Mouse (Mus musculus) neural tube, embryonic 15.5 days (tissue): ENCODE measurements around the gene Pcnx. TPM values are rescaled to one million over a fixed set of nuclear protein-coding genes. Genes with fewer than 3 reads are reported as not detected.
A peak's percentile ranks its signal among the peaks of the same experiment; 100 is the strongest.

ENCODE experiments used
- ATAC-seq: fragments of 200-750 bp; cut with Nextera tagmentation; 2 replicates; pipeline ENCODE4 v1.8.0; 2017; ENCODE audit warnings: mild to moderate bottlenecking, moderate TSS enrichment, moderate library complexity; ENCODE audit not compliant: low FRiP score
- H3K27ac ChIP-seq: fragments of 300-500 bp; sonication (generic); replicated peaks from 2 replicates; pipeline ENCODE4 v1.5.1; 2015; ENCODE audit warnings: mild to moderate bottlenecking, inconsistent platforms
- H3K27me3 ChIP-seq: fragments of 300-500 bp; sonication (generic); replicated peaks from 2 replicates; pipeline ENCODE4 v1.6.1; 2015; ENCODE audit warnings: inconsistent platforms
- H3K36me3 ChIP-seq: fragments of 300-500 bp; sonication (generic); 2 replicates; pipeline ENCODE4 v1.6.1; 2015; ENCODE audit warnings: inconsistent platforms
- H3K4me1 ChIP-seq: fragments of 300-500 bp; sonication (generic); 2 replicates; pipeline ENCODE4 v1.6.1; 2015; ENCODE audit warnings: inconsistent platforms
- H3K4me2 ChIP-seq: fragments of 300-500 bp; sonication (generic); 2 replicates; pipeline ENCODE4 v1.6.1; 2015; ENCODE audit warnings: inconsistent platforms, mild to moderate bottlenecking, moderate library complexity
- H3K4me3 ChIP-seq: fragments of 300-500 bp; sonication (generic); replicated peaks from 2 replicates; pipeline ENCODE4 v1.5.1; 2015; ENCODE audit warnings: mild to moderate bottlenecking, inconsistent platforms
- H3K9ac ChIP-seq: fragments of 300-500 bp; sonication (generic); replicated peaks from 2 replicates; pipeline ENCODE4 v1.6.1; 2015; ENCODE audit warnings: mild to moderate bottlenecking, inconsistent platforms
- H3K9me3 ChIP-seq: fragments of 300-500 bp; sonication (generic); replicated peaks from 2 replicates; pipeline ENCODE4 v1.6.1; 2016; ENCODE audit warnings: inconsistent platforms
- WGBS: fragments of 180-500 bp; shearing (Covaris S2); methylation state at CpG from one replicate; pipeline ENCODE4 v1.1.7; 2015; ENCODE audit warnings: mixed read lengths; 5-methylcytosine and 5-hydroxymethylcytosine counted together
- polyA plus RNA-seq: library from polyadenylated mRNA; unstranded; fragments of >200 nt; fragmentation: Nextera tagmentation; extraction: Ambion mirVana; gene quantifications from 2 replicates; pipeline ENCODE4 v1.2.1, GENCODE M21; 2015

The Pcnx gene
- polyA plus RNA-seq, 1 experiment from 2014 or later = 9.6 TPM

- H3K36me3 ChIP-seq = no peaks in the 10 kb centered on the region
- ATAC-seq = no peak
- 30% methylated on average over 4 of the region's 4 CpGs for WGBS
Measured at GRCm38 (mm10) chr12:81857251-81857650, 2.6 kb upstream of the Pcnx start.

GRCm38 (mm10) chr12:81857978-81858569 is 1.7 kb upstream of the Pcnx start:
- Histone ChIP-seq H3K9ac (no peak overlapping the region), H3K4me3 (no peak overlapping the region), H3K36me3 (no peaks in the 10 kb centered on the region), H3K4me2 (no peak overlapping the region), H3K27ac (no peak overlapping the region), H3K27me3 (no peaks in the 10 kb centered on the region), H3K9me3 (no peaks in the 10 kb centered on the region), H3K4me1 (peaks cover 23% of the 10 kb centered on the region)
- 66% methylated on average over 8 of the region's 8 CpGs for WGBS
- ATAC-seq = no peak

More at GRCm38 (mm10) chr12:81857251-81857650, 2.6 kb upstream of the Pcnx start:
- Histone ChIP-seq H3K27ac (no peak overlapping the region), H3K4me2 (no peak overlapping the region), H3K4me1 (peaks cover 15% of the 10 kb centered on the region), H3K4me3 (no peak overlapping the region), H3K9ac (no peak overlapping the region), H3K9me3 (no peaks in the 10 kb centered on the region), H3K27me3 (no peaks in the 10 kb centered on the region)

GRCm38 (mm10) chr12:81860308-81861181 is 722 bp downstream of the Pcnx start:
- H3K4me3 ChIP-seq = peak overlapping the region; percentile 92
- peak; percentile 83 for ATAC-seq
- no peaks in the 10 kb centered on the region for H3K9me3 ChIP-seq
- under 1% methylated on average over 60 of the region's 107 CpGs for WGBS
- peak overlapping the region; percentile 94 for H3K9ac ChIP-seq
- no peaks in the 10 kb centered on the region for H3K36me3 ChIP-seq
- H3K4me2 ChIP-seq = peak overlapping the region; percentile 75
- peaks cover 27% of the 10 kb centered on the region for H3K4me1 ChIP-seq
- H3K27me3 ChIP-seq = no peaks in the 10 kb centered on the region
- H3K27ac ChIP-seq = peak overlapping the region; percentile 92

- Histone ChIP-seq H3K4me3 (peak overlapping the region; percentile 92), H3K4me1 (peaks cover 27% of the 10 kb centered on the region), H3K27ac (peak overlapping the region; percentile 92), H3K4me2 (peak overlapping the region; percentile 75), H3K27me3 (no peaks in the 10 kb centered on the region), H3K9me3 (no peaks in the 10 kb centered on the region), H3K36me3 (no peaks in the 10 kb centered on the region), H3K9ac (peak overlapping the region; percentile 94)
- 14% methylated on average over 18 of the region's 18 CpGs for WGBS
- no peak for ATAC-seq
Measured at GRCm38 (mm10) chr12:81861199-81862085, 1.6 kb downstream of the Pcnx start.

- 53% methylated on average over 8 of the region's 8 CpGs for WGBS
- ATAC-seq = no peak
- no peaks in the 10 kb centered on the region for H3K9me3 ChIP-seq
- H3K27me3 ChIP-seq = no peaks in the 10 kb centered on the region
- H3K36me3 ChIP-seq = no peaks in the 10 kb centered on the region
- H3K4me2 ChIP-seq = peak overlapping the region; percentile 75
- H3K4me3 ChIP-seq = peak overlapping the region; percentile 92
- no peak overlapping the region for H3K27ac ChIP-seq
- peak overlapping the region; percentile 41 for H3K9ac ChIP-seq
- peaks cover 23% of the 10 kb centered on the region for H3K4me1 ChIP-seq
Measured at GRCm38 (mm10) chr12:81862351-81862802, 2.6 kb downstream of the Pcnx start.

- no peak overlapping the region for H3K4me3 ChIP-seq
- 87% methylated on average over 4 of the region's 4 CpGs for WGBS
Measured at GRCm38 (mm10) chr12:81863949-81864348, 4.1 kb downstream of the Pcnx start.

GRCm38 (mm10) chr12:81865183-81865582 is 5.4 kb downstream of the Pcnx start:
- Histone ChIP-seq H3K9me3 (no peaks in the 10 kb centered on the region), H3K4me3 (no peak overlapping the region), H3K9ac (no peak overlapping the region), H3K4me1 (peaks cover 29% of the 10 kb centered on the region), H3K27me3 (no peaks in the 10 kb centered on the region), H3K27ac (no peak overlapping the region), H3K4me2 (no peak overlapping the region), H3K36me3 (no peaks in the 10 kb centered on the region)
- 90% methylated on average over 6 of the region's 6 CpGs for WGBS
- ATAC-seq = no peak

More at GRCm38 (mm10) chr12:81863949-81864348, 4.1 kb downstream of the Pcnx start:
- H3K4me2 ChIP-seq = no peak overlapping the region
- H3K4me1 ChIP-seq = peaks cover 25% of the 10 kb centered on the region
- no peaks in the 10 kb centered on the region for H3K27me3 ChIP-seq
- H3K27ac ChIP-seq = no peak overlapping the region
- H3K36me3 ChIP-seq = no peaks in the 10 kb centered on the region
- H3K9me3 ChIP-seq = no peaks in the 10 kb centered on the region
- no peak for ATAC-seq
- no peak overlapping the region for H3K9ac ChIP-seq

- Histone ChIP-seq H3K9ac (no peak overlapping the region), H3K27me3 (no peaks in the 10 kb centered on the region), H3K9me3 (no peaks in the 10 kb centered on the region), H3K4me1 (peaks cover 25% of the 10 kb centered on the region), H3K4me3 (no peak overlapping the region), H3K27ac (no peak overlapping the region), H3K36me3 (no peaks in the 10 kb centered on the region), H3K4me2 (no peak overlapping the region)
- no peak for ATAC-seq
- WGBS = 94% methylated on average over 4 of the region's 4 CpGs
Measured at GRCm38 (mm10) chr12:81867316-81867715, 7.5 kb downstream of the Pcnx start.

GRCm38 (mm10) chr12:81869205-81869940 is 9.6 kb downstream of the Pcnx start:
- no peak for ATAC-seq
- Histone ChIP-seq H3K9ac (no peak overlapping the region), H3K27me3 (no peaks in the 10 kb centered on the region), H3K4me2 (no peak overlapping the region), H3K4me3 (no peak overlapping the region), H3K4me1 (peaks cover 32% of the 10 kb centered on the region), H3K27ac (0 out of 2 replicates have a peak overlapping the region, but pooled peaks have one; percentile 10), H3K36me3 (no peaks in the 10 kb centered on the region), H3K9me3 (no peaks in the 10 kb centered on the region)
- WGBS = 68% methylated on average over 3 of the region's 3 CpGs

- 30% methylated on average over 4 of the region's 4 CpGs for WGBS
- Histone ChIP-seq H3K4me2 (no peak overlapping the region), H3K9me3 (no peaks in the 10 kb centered on the region), H3K27ac (0 out of 2 replicates have a peak overlapping the region, but pooled peaks have one; percentile 28), H3K36me3 (no peaks in the 10 kb centered on the region), H3K4me1 (peaks cover 34% of the 10 kb centered on the region), H3K4me3 (no peak overlapping the region), H3K9ac (no peak overlapping the region), H3K27me3 (no peaks in the 10 kb centered on the region)
- peak; percentile 72; the same call in 1 of the 2 replicates for ATAC-seq
Measured at GRCm38 (mm10) chr12:81873345-81873744, 13.5 kb downstream of the Pcnx start.

- Histone ChIP-seq H3K27ac (no peak overlapping the region), H3K4me3 (no peak overlapping the region), H3K9me3 (no peaks in the 10 kb centered on the region), H3K27me3 (no peaks in the 10 kb centered on the region), H3K9ac (no peak overlapping the region), H3K36me3 (no peaks in the 10 kb centered on the region), H3K4me1 (peaks cover 8% of the 10 kb centered on the region), H3K4me2 (no peak overlapping the region)
- 96% methylated on average over 3 of the region's 3 CpGs for WGBS
- ATAC-seq = no peak
Measured at GRCm38 (mm10) chr12:81880161-81880560, 20.3 kb downstream of the Pcnx start.
